Mouse (Mus musculus) megakaryocyte-erythroid progenitor cell, adult 5-6 weeks (primary cell): Measurements from ENCODE around the gene Csta1. TPM values are rescaled to one million over a fixed set of nuclear protein-coding genes. Genes with fewer than 3 reads are reported as not detected.
"Not testable (repeated sequence)": the region's sequence is repeated elsewhere in the genome, so short reads cannot be mapped to it uniquely, and the experiment has no call there.

Experiments
- ATAC-seq: replicated peaks from 2 replicates; pipeline ENCODE4 v1.8.0; 2016; ENCODE audit warnings: mild to moderate bottlenecking, inconsistent platforms; ENCODE audit not compliant: severe bottlenecking, poor library complexity, low FRiP score, low TSS enrichment
- total RNA-seq, 2 experiments: library from RNA; stranded (forward) in 1 of 2; stranded (reverse) in 1 of 2; fragments of 200-1000, 215-1000 nt in 1 of 2; fragments of >200 nt in 1 of 2; fragmentation: Nextera tagmentation in 1 of 2; gene quantifications; 2 replicates each; pipeline ENCODE4 v1.2.3; 2014 to 2017

The Csta1 gene
- total RNA-seq (2014; fragmentation: Nextera tagmentation) (not detected in 2 replicates), total RNA-seq (2017) (not detected in 2 replicates)

GRCm38 (mm10) chr16:36131141-36131540 lies at the start of gene Csta1:
Csta1 (minus strand) TSS chr16:36131241.
- ATAC-seq: no peak

DNA sequence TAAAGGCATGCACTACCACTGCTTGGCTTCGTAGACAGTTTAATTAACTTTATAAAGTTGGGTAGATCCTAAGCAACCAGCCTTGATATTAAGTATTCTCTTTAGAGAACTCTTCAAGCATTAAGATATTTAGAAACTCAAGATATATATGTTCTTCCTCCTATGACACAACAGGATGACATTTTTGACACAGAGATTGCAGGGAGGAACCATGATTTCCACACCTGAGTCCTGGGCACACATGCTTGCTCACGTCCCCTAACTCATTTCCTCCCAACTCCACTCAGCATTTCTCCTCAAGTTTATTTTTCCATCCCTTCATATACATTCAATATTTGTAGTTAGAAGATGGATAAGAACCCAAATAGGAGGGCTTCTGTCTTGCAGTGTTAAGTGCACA lies 48.9 kb upstream of the Csta1 start:
- ATAC-seq: no peak

DNA sequence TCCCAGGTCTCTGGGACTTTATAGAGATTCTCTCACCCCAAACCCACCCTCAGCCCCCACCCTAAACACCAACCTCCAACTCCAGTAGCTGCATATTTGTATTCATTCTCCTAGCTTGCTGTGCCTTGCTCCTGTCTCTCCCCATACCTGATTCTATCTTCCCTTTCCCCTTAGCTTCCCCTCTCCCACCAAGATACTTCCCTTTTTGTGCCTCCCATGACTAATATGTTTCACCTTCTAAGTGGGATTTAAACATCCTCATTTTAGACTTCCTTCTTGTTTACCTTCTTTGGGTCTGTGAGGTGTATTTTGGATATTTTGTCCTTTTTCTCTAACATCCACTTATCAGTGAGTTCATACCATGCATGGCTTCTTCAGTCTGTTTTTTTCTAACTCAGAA lies 45.1 kb upstream of the Csta1 start:
- ATAC-seq: no peak

DNA sequence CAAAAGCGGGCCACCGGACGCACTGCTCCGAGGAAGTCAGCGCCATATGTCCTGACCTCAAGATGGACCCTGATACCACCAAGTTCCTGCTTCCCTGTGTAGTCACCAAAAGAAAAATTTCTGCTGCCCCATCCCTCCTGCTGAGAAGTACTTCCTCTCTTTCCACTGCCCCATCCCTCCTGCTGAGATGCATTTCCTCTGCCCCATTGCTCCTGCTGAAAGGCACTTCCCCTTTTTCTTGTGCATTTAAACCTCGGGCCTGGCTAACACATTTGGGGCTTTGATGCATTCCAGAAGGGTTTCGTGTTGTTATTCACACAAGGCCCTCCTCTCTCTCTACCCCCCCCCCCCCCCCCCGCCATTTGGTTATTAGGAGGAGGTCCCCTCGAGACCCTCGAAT lies 36.8 kb upstream of the Csta1 start:
- not testable (repeated sequence) for ATAC-seq

- ATAC-seq: no peak
Measured at GRCm38 (mm10) chr16:36156402-36156975, 25.4 kb upstream of the Csta1 start, which contains the start of gene Stfa2l1. Stfa2l1 (plus strand) TSS chr16:36156811.

DNA sequence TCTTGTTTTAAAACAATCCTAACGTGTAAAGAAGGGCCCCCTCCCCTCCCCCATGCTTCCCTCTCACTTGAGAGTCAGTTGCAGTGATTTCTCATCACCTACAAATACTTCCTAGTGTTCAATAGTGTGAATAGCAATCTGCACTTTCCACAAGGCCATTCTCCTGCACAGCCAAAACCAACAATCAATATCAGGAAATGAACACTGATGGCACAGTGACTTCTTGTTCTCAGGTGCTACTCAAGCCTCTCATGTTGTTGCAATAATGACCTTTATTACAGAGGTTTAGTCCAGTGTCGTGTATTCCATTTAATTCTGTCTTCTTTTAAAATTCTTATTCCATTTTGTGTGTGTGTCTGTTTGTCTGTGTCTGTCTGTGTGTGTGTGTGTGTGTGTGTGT lies 7.2 kb upstream of the Csta1 start:
- ATAC-seq: no peak

- ATAC-seq: no peak
Measured at GRCm38 (mm10) chr16:36128092-36128491, 2.9 kb downstream of the Csta1 start.

- ATAC-seq: not testable (repeated sequence)
Measured at GRCm38 (mm10) chr16:36115751-36116150, 15.3 kb downstream of the Csta1 start.

GRCm38 (mm10) chr16:36111486-36111885 lies 19.6 kb downstream of the Csta1 start:
- not testable (repeated sequence) for ATAC-seq

GRCm38 (mm10) chr16:36102211-36102610 lies 28.8 kb downstream of the Csta1 start:
- ATAC-seq: no peak

DNA sequence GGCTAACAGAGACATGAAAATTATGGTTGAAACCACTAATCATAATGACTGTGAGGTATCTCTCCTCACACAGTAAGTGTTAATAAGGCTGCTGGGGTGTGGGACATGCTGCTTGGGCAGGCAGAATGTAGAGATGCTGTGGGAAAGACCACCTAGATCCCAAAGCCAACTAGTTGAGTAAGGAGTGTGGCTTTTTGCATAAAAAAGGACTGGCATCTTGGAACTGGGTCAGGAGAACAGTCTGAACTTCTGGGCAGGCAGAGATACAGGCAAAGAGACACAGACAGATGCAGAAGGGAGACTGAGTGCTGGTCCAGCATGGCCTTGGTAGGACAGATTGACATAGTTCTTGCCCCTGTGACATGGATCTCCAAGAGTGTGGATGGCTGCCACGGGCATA lies 29.5 kb downstream of the Csta1 start:
- no peak for ATAC-seq

DNA sequence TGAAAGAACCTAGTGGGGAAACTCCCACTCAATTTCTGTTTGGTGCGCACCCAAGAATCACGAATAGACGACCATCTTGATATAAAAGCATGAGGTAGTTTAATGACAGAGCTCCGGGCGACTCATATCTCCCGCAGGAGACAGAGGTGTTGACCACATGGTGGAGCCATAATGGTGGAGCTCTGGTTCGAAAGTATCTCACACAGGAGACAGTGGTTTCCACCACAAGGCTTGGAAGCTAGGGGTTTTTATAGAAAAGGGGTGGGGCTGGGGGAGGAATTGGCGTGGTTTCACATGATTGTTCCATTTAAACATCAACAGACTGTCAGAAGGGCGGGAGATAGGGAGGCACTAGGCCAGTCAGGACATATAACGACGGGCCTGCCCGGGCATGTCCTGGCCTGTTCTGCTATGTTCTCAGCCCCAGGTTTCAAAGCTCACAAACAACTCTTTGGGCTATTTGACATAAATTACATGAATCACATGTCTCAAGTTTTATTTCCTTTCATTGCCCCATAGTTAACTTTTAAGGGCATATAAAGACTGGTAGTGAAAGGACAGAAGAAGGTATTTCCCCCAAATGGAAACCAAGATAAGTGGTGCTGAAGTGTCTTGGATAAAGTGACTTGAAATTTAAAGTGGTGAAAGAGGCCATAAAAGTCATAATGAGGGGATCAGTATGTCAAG lies 33.1 kb downstream of the Csta1 start:
- not testable (repeated sequence) for ATAC-seq

- ATAC-seq: no peak
Measured at GRCm38 (mm10) chr16:36094079-36094478, 37.0 kb downstream of the Csta1 start.

- ATAC-seq: no peak
Measured at GRCm38 (mm10) chr16:36090785-36091509, 40.1 kb downstream of the Csta1 start.

GRCm38 (mm10) chr16:36089850-36090616 lies 41.0 kb downstream of the Csta1 start:
- no peak for ATAC-seq

GRCm38 (mm10) chr16:36089065-36089464 lies 42.0 kb downstream of the Csta1 start:
- no peak for ATAC-seq

GRCm38 (mm10) chr16:36087846-36088245 lies 43.2 kb downstream of the Csta1 start:
- ATAC-seq: no peak

DNA sequence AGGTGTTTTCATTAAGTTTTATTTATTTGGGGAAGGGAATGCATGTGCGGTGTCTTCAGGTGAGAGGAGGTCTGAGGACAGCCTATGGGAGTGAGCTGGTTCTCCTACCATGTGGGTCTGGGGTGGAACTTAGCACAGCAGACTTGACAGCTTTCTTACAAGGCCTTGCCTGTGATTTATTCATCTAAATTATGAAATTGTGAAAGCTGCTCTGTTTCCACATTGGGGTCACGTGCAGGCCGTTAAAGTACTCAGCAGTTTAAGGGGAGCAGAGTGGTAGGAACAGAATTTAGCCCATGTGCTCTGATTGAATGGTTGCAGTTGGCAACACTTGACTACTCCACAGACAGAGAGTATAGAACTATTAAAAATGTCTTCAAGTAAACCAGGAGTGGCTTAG lies 51.1 kb downstream of the Csta1 start:
- no peak for ATAC-seq

DNA sequence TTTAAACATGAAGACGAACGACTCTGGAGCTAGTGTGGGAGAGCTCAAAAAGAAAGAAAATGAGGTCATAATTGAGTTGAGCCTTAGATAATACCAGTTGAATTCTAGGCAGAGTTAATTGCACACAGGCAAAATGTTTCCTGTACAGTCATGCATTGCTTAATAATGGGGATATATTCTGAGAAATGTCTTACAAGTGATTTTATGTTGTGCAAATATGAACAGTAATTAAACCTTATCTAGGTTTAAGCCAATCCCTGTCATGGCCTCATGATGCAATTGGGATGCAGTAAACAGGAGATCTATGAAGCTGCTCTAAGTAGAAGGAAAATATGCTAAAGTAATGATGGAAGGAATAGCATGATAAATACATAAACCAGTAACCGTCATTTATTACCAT lies 56.3 kb downstream of the Csta1 start:
- no peak for ATAC-seq
